Mouse (Mus musculus): ENCODE measurements around the gene Atp13a3.

DNA sequence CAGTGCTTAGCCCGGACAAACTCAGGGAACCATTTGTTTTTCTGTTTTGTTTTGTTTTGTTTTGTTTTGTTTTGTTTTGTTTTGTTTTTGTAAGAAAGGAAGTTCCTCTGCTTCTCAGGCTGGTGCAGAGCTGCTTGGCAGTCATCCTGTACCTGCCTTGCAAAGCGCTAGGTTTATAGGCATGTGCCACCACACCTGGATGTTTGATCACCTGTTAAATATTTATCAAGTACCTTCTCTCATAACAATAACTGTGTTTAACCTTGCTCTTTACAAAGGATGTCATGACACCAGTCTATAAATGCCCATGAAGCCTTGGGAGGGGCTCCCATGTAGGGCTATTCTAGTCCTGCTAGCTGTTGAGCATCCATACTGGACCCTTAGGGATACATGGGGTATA, 10.9 kb upstream of the Atp13a3 start:
- TF ChIP-seq CTCF (IDR thresholded peaks at IDR 0.05; ENCODE audit: low read depth): no peak
- TF ChIP-seq EP300 (IDR thresholded peaks at IDR 0.05; ENCODE audit: low read depth): no peak

All from liver, embryonic 14.5 days (tissue).